Mouse (Mus musculus) heart, embryonic 15.5 days (tissue): ENCODE data around the gene Spag16. TPM values are rescaled to one million over a fixed set of nuclear protein-coding genes. Genes with fewer than 3 reads are reported as not detected.
"Not testable (repeated sequence)": the region's sequence is repeated elsewhere in the genome, so short reads cannot be mapped to it uniquely, and the experiment has no call there.

Source experiments
- ATAC-seq: fragments of 200-750 bp; cut with Nextera tagmentation; replicated peaks from 2 replicates; pipeline ENCODE4 v1.8.0; 2017; ENCODE audit warnings: low read depth, moderate TSS enrichment; ENCODE audit not compliant: insufficient number of reproducible peaks, insufficient read depth, low FRiP score
- H3K27ac ChIP-seq: fragments of 300-500 bp; sonication (generic); 2 replicates; pipeline ENCODE4 v1.5.1; 2015; ENCODE audit warnings: mild to moderate bottlenecking, inconsistent platforms
- H3K27me3 ChIP-seq: fragments of 300-500 bp; sonication (generic); 2 replicates; pipeline ENCODE4 v1.6.1; 2015; ENCODE audit warnings: inconsistent platforms
- H3K36me3 ChIP-seq: fragments of 300-500 bp; sonication (generic); 2 replicates; pipeline ENCODE4 v1.6.1; 2015; ENCODE audit warnings: mild to moderate bottlenecking, inconsistent platforms
- H3K4me1 ChIP-seq: fragments of 300-500 bp; sonication (generic); replicated peaks from 2 replicates; pipeline ENCODE4 v1.6.1; 2015; ENCODE audit warnings: inconsistent platforms
- H3K4me2 ChIP-seq: fragments of 300-500 bp; sonication (generic); 2 replicates; pipeline ENCODE4 v1.6.1; 2015; ENCODE audit warnings: inconsistent platforms, mild to moderate bottlenecking, moderate library complexity
- H3K4me3 ChIP-seq: fragments of 300-500 bp; sonication (generic); 2 replicates; pipeline ENCODE4 v1.5.1; 2015; ENCODE audit warnings: mild to moderate bottlenecking, inconsistent platforms
- H3K9ac ChIP-seq: fragments of 300-500 bp; sonication (generic); 2 replicates; pipeline ENCODE4 v1.6.1; 2015; ENCODE audit warnings: mild to moderate bottlenecking, inconsistent platforms
- H3K9me3 ChIP-seq: fragments of 300-500 bp; sonication (generic); replicated peaks from 2 replicates; pipeline ENCODE4 v1.6.1; 2016; ENCODE audit warnings: inconsistent platforms
- WGBS: fragments of 180-500 bp; shearing (Covaris S2); methylation state at CpG from one replicate; pipeline ENCODE4 v1.1.7; 2015; ENCODE audit warnings: mixed read lengths; 5-methylcytosine and 5-hydroxymethylcytosine counted together
- polyA plus RNA-seq: library from polyadenylated mRNA; unstranded; fragments of >200 nt; fragmentation: Nextera tagmentation; extraction: Ambion mirVana; gene quantifications from 2 replicates; pipeline ENCODE4 v1.2.1, GENCODE M21; 2015

Gene Spag16
- polyA plus RNA-seq, 1 experiment from 2014 or later, result 0.25 TPM

- WGBS, result 79% methylated on average over 2 of the region's 2 CpGs
- Histone ChIP-seq H3K27me3 (no peaks in the 10 kb centered on the region), H3K4me1 (peaks cover 5% of the 10 kb centered on the region; the same call in 1 of the 2 replicates), H3K4me2 (no peak overlapping the region), H3K27ac (no peak overlapping the region), H3K4me3 (no peak overlapping the region), H3K36me3 (no peaks in the 10 kb centered on the region), H3K9me3 (no peaks in the 10 kb centered on the region), H3K9ac (no peak overlapping the region)
- no peak for ATAC-seq
Measured at GRCm38 (mm10) chr1:69831002-69831401, 4.2 kb downstream of the Spag16 start.

DNA sequence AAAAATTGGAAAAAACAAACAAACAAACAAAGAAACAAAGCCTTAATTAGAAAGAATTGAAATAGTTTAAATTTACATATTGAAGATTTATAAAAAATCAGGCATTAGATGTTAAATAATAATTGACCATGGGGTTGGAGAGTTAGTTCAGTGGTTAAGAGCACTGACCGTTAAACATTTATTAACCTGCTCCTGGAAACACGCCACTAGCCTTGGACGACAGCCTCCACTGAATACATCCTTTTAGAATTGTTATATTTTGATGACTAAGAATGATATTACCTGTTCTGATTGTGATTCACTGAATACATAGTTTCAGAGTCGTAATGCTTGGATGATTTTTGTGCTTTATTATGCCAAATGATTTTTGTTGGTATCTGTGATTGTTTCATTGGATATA is 6.7 kb downstream of the Spag16 start:
- not testable (repeated sequence) for H3K4me1 ChIP-seq, H3K36me3 ChIP-seq, H3K9ac ChIP-seq, H3K27ac ChIP-seq, H3K27me3 ChIP-seq, ATAC-seq, H3K4me3 ChIP-seq, H3K4me2 ChIP-seq, H3K9me3 ChIP-seq
- 84% methylated on average over 4 of the region's 4 CpGs for WGBS

DNA sequence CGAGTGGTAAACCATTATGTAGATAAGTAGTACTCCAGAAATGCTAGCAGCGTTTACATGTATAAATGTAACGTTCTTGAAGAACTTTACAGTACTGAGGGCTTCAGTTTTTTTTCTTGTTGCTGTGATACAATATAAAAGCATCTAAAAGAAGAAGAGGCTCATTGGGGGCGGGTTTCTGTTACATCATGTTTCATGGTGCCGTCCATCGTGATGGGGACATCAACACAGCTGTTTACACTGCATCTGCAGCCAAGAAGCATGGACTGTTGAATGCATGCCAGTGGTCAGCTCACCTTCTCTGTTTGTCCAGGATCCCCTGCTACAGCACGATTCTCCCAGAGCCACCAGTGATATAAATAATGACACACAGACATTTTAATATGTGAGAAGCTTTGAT is 26.7 kb downstream of the Spag16 start:
- no peaks in the 10 kb centered on the region for H3K4me1 ChIP-seq
- no peak overlapping the region for H3K27ac ChIP-seq
- no peak for ATAC-seq
- H3K4me2 ChIP-seq, result no peak overlapping the region
- no peaks in the 10 kb centered on the region for H3K27me3 ChIP-seq
- no peak overlapping the region for H3K4me3 ChIP-seq
- H3K9me3 ChIP-seq, result no peaks in the 10 kb centered on the region
- WGBS, result 68% methylated on average over 7 of the region's 7 CpGs
- no peak overlapping the region for H3K9ac ChIP-seq
- no peaks in the 10 kb centered on the region for H3K36me3 ChIP-seq

DNA sequence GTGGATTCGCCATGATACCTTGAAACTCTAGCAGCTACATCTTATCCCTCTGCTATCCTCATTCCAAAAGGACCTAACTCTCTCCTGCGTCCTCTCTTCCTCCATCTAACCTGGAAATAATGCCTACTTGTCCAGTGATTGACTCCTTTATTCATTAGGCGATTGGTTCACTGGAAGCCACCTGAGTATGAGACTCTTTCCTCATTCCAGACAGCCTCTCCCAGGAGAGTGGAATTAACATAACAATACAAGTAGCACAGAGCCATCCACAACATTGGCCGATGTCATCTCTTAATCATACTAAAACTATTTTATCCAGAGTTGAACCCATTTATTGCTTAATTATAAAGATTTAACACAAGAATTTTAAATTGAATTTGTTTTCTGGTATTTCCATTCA is 41.0 kb downstream of the Spag16 start:
- no peak overlapping the region for H3K9ac ChIP-seq
- H3K4me3 ChIP-seq, result no peak overlapping the region
- H3K27me3 ChIP-seq, result no peaks in the 10 kb centered on the region
- H3K27ac ChIP-seq, result no peak overlapping the region
- no peaks in the 10 kb centered on the region for H3K36me3 ChIP-seq
- ATAC-seq, result no peak
- 83% methylated on average over 4 of the region's 4 CpGs for WGBS
- no peaks in the 10 kb centered on the region for H3K9me3 ChIP-seq
- no peak overlapping the region for H3K4me2 ChIP-seq
- H3K4me1 ChIP-seq, result no peaks in the 10 kb centered on the region

DNA sequence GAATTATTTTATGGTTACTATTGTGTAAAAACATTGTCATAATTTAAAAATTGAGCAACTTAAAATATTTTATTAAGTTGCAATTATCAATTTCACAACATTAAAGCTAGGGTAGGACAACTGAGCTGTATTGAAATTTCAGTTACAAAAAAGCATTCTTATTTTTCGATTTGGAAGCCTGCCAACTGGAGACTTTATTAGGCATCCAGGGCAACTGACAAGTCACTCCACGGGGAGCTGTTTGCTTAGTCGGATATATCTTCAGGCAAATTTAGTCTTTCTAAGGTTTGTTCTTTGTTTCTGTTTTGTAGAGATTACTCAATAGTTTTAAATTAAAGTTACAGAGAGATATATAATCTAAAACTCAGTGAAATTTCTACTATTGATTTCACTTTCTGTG is 129.8 kb downstream of the Spag16 start:
- no peak overlapping the region for H3K9ac ChIP-seq
- no peaks in the 10 kb centered on the region for H3K9me3 ChIP-seq
- H3K4me3 ChIP-seq, result no peak overlapping the region
- no peaks in the 10 kb centered on the region for H3K4me1 ChIP-seq
- H3K36me3 ChIP-seq, result no peaks in the 10 kb centered on the region
- no peak overlapping the region for H3K27ac ChIP-seq
- H3K4me2 ChIP-seq, result no peak overlapping the region
- WGBS, result 44% methylated on average over 3 of the region's 3 CpGs
- H3K27me3 ChIP-seq, result no peaks in the 10 kb centered on the region
- ATAC-seq, result no peak

DNA sequence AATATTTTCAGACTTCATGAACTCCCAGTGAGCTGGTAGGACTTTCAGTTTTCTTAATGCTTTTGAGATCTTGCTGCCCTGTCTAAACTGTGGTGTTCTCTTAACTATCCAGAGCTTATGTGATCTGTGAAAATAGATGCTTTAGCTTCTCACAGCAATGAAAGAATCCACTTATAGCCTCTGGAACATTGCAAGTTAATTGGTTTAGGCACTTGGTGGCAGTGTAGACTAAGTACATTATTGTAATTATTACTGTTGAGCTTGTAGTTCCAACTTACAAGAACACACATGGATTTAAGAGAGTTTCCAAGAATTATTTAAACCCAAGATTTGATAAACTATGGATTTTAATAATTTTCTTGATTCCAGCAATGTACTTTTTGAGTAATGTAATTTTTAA is 170.1 kb downstream of the Spag16 start:
- H3K9ac ChIP-seq, result no peak overlapping the region
- H3K9me3 ChIP-seq, result no peaks in the 10 kb centered on the region
- H3K4me1 ChIP-seq, result no peaks in the 10 kb centered on the region
- H3K4me3 ChIP-seq, result no peak overlapping the region
- H3K4me2 ChIP-seq, result no peak overlapping the region
- no peaks in the 10 kb centered on the region for H3K36me3 ChIP-seq
- H3K27me3 ChIP-seq, result no peaks in the 10 kb centered on the region
- H3K27ac ChIP-seq, result no peak overlapping the region
- no peak for ATAC-seq

DNA sequence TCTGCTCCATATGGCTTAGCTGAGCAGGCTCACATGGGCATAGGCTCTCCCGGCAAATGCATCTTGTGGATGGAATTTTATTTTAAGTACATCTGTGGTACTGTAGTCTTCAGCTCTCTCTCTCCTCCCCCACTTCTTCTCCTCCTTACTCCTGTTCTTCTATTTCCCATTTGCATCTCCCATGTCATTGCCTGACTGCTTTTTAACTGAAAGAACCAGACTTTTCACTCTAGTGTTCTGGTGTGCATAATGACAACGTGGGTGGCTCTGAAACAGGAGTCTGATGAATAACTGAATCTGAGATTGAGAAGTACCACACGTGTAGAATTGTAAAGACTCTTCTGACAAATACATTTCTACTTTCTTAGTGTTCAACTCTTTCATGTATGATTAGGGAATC is 186.2 kb downstream of the Spag16 start:
- no peak for ATAC-seq
- Histone ChIP-seq H3K4me2 (no peak overlapping the region), H3K27me3 (no peaks in the 10 kb centered on the region), H3K9me3 (no peaks in the 10 kb centered on the region), H3K9ac (no peak overlapping the region), H3K36me3 (no peaks in the 10 kb centered on the region), H3K4me3 (no peak overlapping the region), H3K27ac (no peak overlapping the region), H3K4me1 (no peaks in the 10 kb centered on the region)
- 76% methylated on average over 3 of the region's 3 CpGs for WGBS

GRCm38 (mm10) chr1:70037384-70037783 is 210.6 kb downstream of the Spag16 start:
- Histone ChIP-seq H3K4me2 (no peak overlapping the region), H3K4me3 (no peak overlapping the region), H3K9me3 (no peaks in the 10 kb centered on the region), H3K36me3 (no peaks in the 10 kb centered on the region), H3K27me3 (no peaks in the 10 kb centered on the region), H3K9ac (no peak overlapping the region), H3K4me1 (no peaks in the 10 kb centered on the region), H3K27ac (no peak overlapping the region)
- ATAC-seq, result no peak
- 71% methylated on average over 3 of the region's 3 CpGs for WGBS

- ATAC-seq, result no peak
- no peaks in the 10 kb centered on the region for H3K27me3 ChIP-seq
Measured at GRCm38 (mm10) chr1:70067404-70067803, 240.6 kb downstream of the Spag16 start.

DNA sequence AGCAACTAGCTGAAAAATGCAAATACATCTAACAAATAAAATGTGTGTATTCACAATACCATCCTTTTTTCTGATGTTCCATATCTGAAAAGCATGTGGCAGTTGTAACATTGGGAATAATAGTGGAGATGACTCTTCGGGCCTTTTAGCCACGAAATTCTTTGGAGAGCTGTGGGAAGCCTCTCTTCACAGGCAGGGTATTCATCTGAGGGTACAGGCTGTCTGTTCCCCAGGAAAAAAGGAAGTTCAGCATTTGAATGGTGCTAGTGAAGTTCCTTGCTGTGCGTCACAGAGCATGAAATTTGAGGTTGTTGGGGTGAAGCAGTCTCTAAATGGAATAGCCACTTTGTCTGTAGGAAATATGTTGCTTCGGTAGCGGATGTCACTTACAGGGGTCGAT is 246.7 kb downstream of the Spag16 start:
- no peak for ATAC-seq
- no peak overlapping the region for H3K27ac ChIP-seq
- no peaks in the 10 kb centered on the region for H3K4me1 ChIP-seq
- H3K36me3 ChIP-seq, result no peaks in the 10 kb centered on the region
- no peaks in the 10 kb centered on the region for H3K9me3 ChIP-seq
- H3K9ac ChIP-seq, result no peak overlapping the region
- H3K27me3 ChIP-seq, result no peaks in the 10 kb centered on the region
- no peak overlapping the region for H3K4me2 ChIP-seq
- H3K4me3 ChIP-seq, result no peak overlapping the region
- WGBS, result 65% methylated on average over 6 of the region's 6 CpGs

More at GRCm38 (mm10) chr1:70067404-70067803, 240.6 kb downstream of the Spag16 start:
- Histone ChIP-seq H3K4me2 (no peak overlapping the region), H3K9ac (no peak overlapping the region), H3K4me3 (no peak overlapping the region), H3K27ac (no peak overlapping the region), H3K36me3 (no peaks in the 10 kb centered on the region), H3K4me1 (no peaks in the 10 kb centered on the region), H3K9me3 (no peaks in the 10 kb centered on the region)
- WGBS, result 38% methylated on average over 1 of the region's 1 CpGs

- no peak for ATAC-seq
- Histone ChIP-seq H3K27ac (no peak overlapping the region), H3K4me1 (no peaks in the 10 kb centered on the region), H3K4me3 (no peak overlapping the region), H3K9me3 (no peaks in the 10 kb centered on the region), H3K36me3 (no peaks in the 10 kb centered on the region), H3K4me2 (no peak overlapping the region), H3K9ac (no peak overlapping the region), H3K27me3 (no peaks in the 10 kb centered on the region)
- 63% methylated on average over 6 of the region's 6 CpGs for WGBS
Measured at GRCm38 (mm10) chr1:70078806-70079205, 252.0 kb downstream of the Spag16 start.

- no peaks in the 10 kb centered on the region for H3K9me3 ChIP-seq
Measured at GRCm38 (mm10) chr1:70082208-70082878, 255.6 kb downstream of the Spag16 start.

More at GRCm38 (mm10) chr1:70082208-70082878, 255.6 kb downstream of the Spag16 start:
- Histone ChIP-seq H3K36me3 (no peaks in the 10 kb centered on the region), H3K27me3 (no peaks in the 10 kb centered on the region), H3K4me1 (no peaks in the 10 kb centered on the region), H3K9ac (no peak overlapping the region), H3K4me3 (no peak overlapping the region), H3K4me2 (no peak overlapping the region), H3K27ac (no peak overlapping the region)
- ATAC-seq, result no peak
- WGBS, result 58% methylated on average over 7 of the region's 7 CpGs
